In the genomic region with DNA sequence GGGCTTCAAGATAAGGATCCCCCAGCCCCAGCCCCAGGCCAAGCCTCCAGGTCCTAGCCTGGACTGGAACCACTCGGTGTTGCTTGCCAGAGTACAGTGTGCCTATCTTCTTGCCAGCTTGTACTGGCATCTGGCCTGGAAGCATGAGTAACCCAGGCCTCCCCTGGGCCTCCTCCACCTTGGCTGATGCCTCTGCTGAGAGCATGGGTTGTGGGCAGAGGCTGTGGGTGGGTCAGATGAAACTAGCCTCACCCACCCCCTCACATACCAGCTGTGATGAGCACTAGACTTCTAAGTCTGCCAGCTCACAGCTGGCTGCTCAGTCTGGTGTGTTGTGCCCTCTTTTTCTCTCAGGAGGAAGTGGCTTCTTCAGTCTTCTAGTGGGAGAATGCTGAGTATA, we compare ENCODE assay signal across 9 mouse cellular contexts.
DNase-seq lines count a peak whose midpoint lies in the region; ATAC-seq lines count a peak whose summit lies in the region.
"Had no signal": no experiment of that assay in that cellular context is flagged by ENCODE, and none has a peak within 500 bp of the region (broad histone marks: within the 10 kb centered on the region; RNA-seq: fewer than 3 reads in every experiment).

No protein-coding gene starts in this region.

- 75% methylated on average over 1 of the region's 1 CpGs for WGBS in hindbrain, embryonic 12.5 days

- no peak overlapping the region for H3K4me3 ChIP-seq in hindbrain, embryonic 12.5 days
- H3K4me3 ChIP-seq: limb, embryonic 12.5 days had no signal

- H3K4me2 ChIP-seq in hindbrain, embryonic 12.5 days (replicated peaks): no peak overlapping the region
- H3K4me2 ChIP-seq: limb, embryonic 12.5 days had no signal

- no peaks in the 10 kb centered on the region for H3K27me3 ChIP-seq in hindbrain, embryonic 12.5 days

- no peaks in the 10 kb centered on the region for H3K9me3 ChIP-seq in hindbrain, embryonic 12.5 days (replicated peaks)
- H3K9me3 ChIP-seq: limb, embryonic 12.5 days had no signal

- H3K4me1 ChIP-seq in hindbrain, embryonic 12.5 days: peaks cover 9% of the 10 kb centered on the region

- no peak overlapping the region for H3K9ac ChIP-seq in hindbrain, embryonic 12.5 days
- H3K9ac ChIP-seq: limb, embryonic 12.5 days had no signal

- H3K36me3 ChIP-seq in hindbrain, embryonic 12.5 days: no peaks in the 10 kb centered on the region
- H3K36me3 ChIP-seq: limb, embryonic 12.5 days had no signal

- no peak overlapping the region for H3K27ac ChIP-seq in hindbrain, embryonic 12.5 days
- H3K27ac ChIP-seq: limb, embryonic 12.5 days had no signal

- DNase-seq in cerebellum, adult 9-10 months: no peak
- DNase-seq in gastrocnemius, adult 18-20 months (ENCODE audit: low spot score): peak; percentile 86
- DNase-seq in layer of hippocampus, adult 8-10 months (ENCODE audit: low spot score in 2 of 2): peak; percentile 65 to 70
- DNase-seq in right cerebral cortex, postnatal 14 days: peak; percentile 47
- no peak for DNase-seq in embryo, embryonic 10.5 days (ENCODE audit: low spot score)

- ATAC-seq in cerebellum, adult (ENCODE audit: insufficient number of reproducible peaks, low FRiP score, low TSS enrichment): 0 out of 2 replicates have a peak, but pooled peaks have one; percentile 28
- ATAC-seq in CD4-positive, CD25-positive, alpha-beta regulatory T cell, adult 4 months: peak; percentile 32
- ATAC-seq in hindbrain, embryonic 12.5 days (ENCODE audit: low FRiP score): no peak

Comparison
In these comparisons a context has a peak if more than half of its experiments do, and no peak if none do; other contexts are left out.
1. DNase-seq: peak in gastrocnemius, adult 18-20 months (single experiment), layer of hippocampus, adult 8-10 months (2 of 2) and right cerebral cortex, postnatal 14 days (single experiment); none in cerebellum, adult 9-10 months (single experiment) and embryo, embryonic 10.5 days (single experiment).